Mouse (Mus musculus): Measurements from ENCODE around the gene Acox2.

GRCm38 (mm10) chr14:8213803-8214224 is 45.3 kb downstream of the Acox2 start, which contains the start of gene Kctd6:
- no peak for TF ChIP-seq CTCF (IDR thresholded peaks at IDR 0.05; ENCODE audit: low read depth, low read length)
- no peak for TF ChIP-seq POLR2A (IDR thresholded peaks at IDR 0.05; ENCODE audit: borderline replicate concordance, low read depth, low read length)
